Mouse (Mus musculus) heart, embryonic 10.5 days (tissue): ENCODE measurements around the gene Mllt6. TPM values are rescaled to one million over a fixed set of nuclear protein-coding genes. Genes with fewer than 3 reads are reported as not detected.

Experiments
- DNase-seq: peaks from one replicate; pipeline ENCODE4 v3.0.0-alpha.2; 2017; ENCODE audit warnings: low spot score
- H3K27ac ChIP-seq: fragments of 300-500 bp; sonication (generic); 2 replicates; pipeline ENCODE4 v1.5.1; 2016; ENCODE audit warnings: mild to moderate bottlenecking
- H3K27me3 ChIP-seq: fragments of 300-500 bp; sonication (generic); 2 replicates; pipeline ENCODE4 v1.6.1; 2016; ENCODE audit warnings: mild to moderate bottlenecking; ENCODE audit not compliant: poor library complexity, insufficient read depth, severe bottlenecking
- H3K36me3 ChIP-seq: fragments of 300-500 bp; sonication (generic); 2 replicates; pipeline ENCODE4 v1.6.1; 2016; ENCODE audit warnings: mild to moderate bottlenecking, moderate library complexity
- H3K4me1 ChIP-seq: fragments of 300-500 bp; sonication (generic); 2 replicates; pipeline ENCODE4 v1.6.1; 2016; ENCODE audit warnings: mild to moderate bottlenecking
- H3K4me3 ChIP-seq: fragments of 300-500 bp; sonication (generic); 2 replicates; pipeline ENCODE4 v1.5.1; 2016; ENCODE audit warnings: mild to moderate bottlenecking, moderate library complexity
- H3K9me3 ChIP-seq: fragments of 300-500 bp; sonication (generic); 2 replicates; pipeline ENCODE4 v1.6.1; 2016; ENCODE audit warnings: mild to moderate bottlenecking, moderate library complexity
- WGBS: fragments of 180-500 bp; shearing (Covaris S2); methylation state at CpG from one replicate; pipeline ENCODE4 v1.1.7; 2016; 5-methylcytosine and 5-hydroxymethylcytosine counted together
- polyA plus RNA-seq: library from polyadenylated mRNA; unstranded; fragments of >200 nt; fragmentation: Nextera tagmentation; extraction: Ambion mirVana; gene quantifications from 2 replicates; pipeline ENCODE4 v1.2.1, GENCODE M21; 2016

Gene Mllt6
- polyA plus RNA-seq, 1 experiment from 2014 or later, result 2.2 TPM

GRCm38 (mm10) chr11:97677842-97678241, 14.6 kb downstream of the Mllt6 start:
- Histone ChIP-seq H3K4me1 (peaks cover 39% of the 10 kb centered on the region), H3K9me3 (no peaks in the 10 kb centered on the region), H3K27ac (0 out of 2 replicates have a peak overlapping the region, but pooled peaks have one; percentile 22), H3K36me3 (peaks cover 94% of the 10 kb centered on the region), H3K4me3 (no peak overlapping the region), H3K27me3 (no peaks in the 10 kb centered on the region)
- WGBS, result 63% methylated on average over 8 of the region's 8 CpGs
- DNase-seq, result no peak

- 79% methylated on average over 13 of the region's 15 CpGs for WGBS
- no peaks in the 10 kb centered on the region for H3K9me3 ChIP-seq
- no peak for DNase-seq
- no peak overlapping the region for H3K4me3 ChIP-seq
- no peaks in the 10 kb centered on the region for H3K27me3 ChIP-seq
- H3K4me1 ChIP-seq, result peaks cover 40% of the 10 kb centered on the region
- H3K27ac ChIP-seq, result peak overlapping the region; percentile 22; the same call in 1 of the 2 replicates
- H3K36me3 ChIP-seq, result peaks cover 90% of the 10 kb centered on the region
Measured at GRCm38 (mm10) chr11:97678301-97678700, 15.1 kb downstream of the Mllt6 start.

- Histone ChIP-seq H3K4me1 (peaks cover 61% of the 10 kb centered on the region), H3K4me3 (no peak overlapping the region), H3K27me3 (no peaks in the 10 kb centered on the region), H3K27ac (no peak overlapping the region; the same call in 1 of the 2 replicates), H3K9me3 (no peaks in the 10 kb centered on the region), H3K36me3 (peaks cover 77% of the 10 kb centered on the region)
- DNase-seq, result no peak
- 90% methylated on average over 12 of the region's 12 CpGs for WGBS
Measured at GRCm38 (mm10) chr11:97680430-97680829, 17.2 kb downstream of the Mllt6 start.

GRCm38 (mm10) chr11:97682504-97683055, 19.4 kb downstream of the Mllt6 start:
- peaks cover 57% of the 10 kb centered on the region for H3K36me3 ChIP-seq
- H3K27ac ChIP-seq, result no peak overlapping the region
- H3K9me3 ChIP-seq, result no peaks in the 10 kb centered on the region
- H3K4me3 ChIP-seq, result no peak overlapping the region
- peaks cover 62% of the 10 kb centered on the region for H3K4me1 ChIP-seq
- no peak for DNase-seq
- WGBS, result 69% methylated on average over 6 of the region's 6 CpGs
- no peaks in the 10 kb centered on the region for H3K27me3 ChIP-seq

GRCm38 (mm10) chr11:97684063-97684680, 21.0 kb downstream of the Mllt6 start:
- peaks cover 54% of the 10 kb centered on the region for H3K36me3 ChIP-seq
- H3K4me3 ChIP-seq, result no peak overlapping the region
- DNase-seq, result no peak
- H3K4me1 ChIP-seq, result peaks cover 48% of the 10 kb centered on the region
- no peaks in the 10 kb centered on the region for H3K9me3 ChIP-seq
- no peaks in the 10 kb centered on the region for H3K27me3 ChIP-seq
- 82% methylated on average over 6 of the region's 6 CpGs for WGBS
- peak overlapping the region; percentile 66; the same call in 1 of the 2 replicates for H3K27ac ChIP-seq

GRCm38 (mm10) chr11:97684766-97685165, 21.6 kb downstream of the Mllt6 start:
- Histone ChIP-seq H3K36me3 (peaks cover 54% of the 10 kb centered on the region), H3K4me3 (peak overlapping the region; percentile 59; the same call in 1 of the 2 replicates), H3K27ac (peak overlapping the region; percentile 66)

GRCm38 (mm10) chr11:97685613-97686321, 22.6 kb downstream of the Mllt6 start, which contains the start of gene Cisd3:
TSS of gene Cisd3 (plus strand) at chr11:97685826.
- Histone ChIP-seq H3K36me3 (peaks cover 54% of the 10 kb centered on the region), H3K9me3 (no peaks in the 10 kb centered on the region), H3K4me1 (peaks cover 44% of the 10 kb centered on the region), H3K4me3 (peak within 1 kb of the TSS; percentile 59), H3K27me3 (no peaks in the 10 kb centered on the region), H3K27ac (peak within 1 kb of the TSS; percentile 78)
- WGBS, result under 1% methylated on average over 43 of the region's 43 CpGs
- DNase-seq, result peak; percentile 97

More at GRCm38 (mm10) chr11:97684766-97685165, 21.6 kb downstream of the Mllt6 start:
- H3K27me3 ChIP-seq, result no peaks in the 10 kb centered on the region
- no peaks in the 10 kb centered on the region for H3K9me3 ChIP-seq
- H3K4me1 ChIP-seq, result peaks cover 48% of the 10 kb centered on the region
- no peak for DNase-seq
- WGBS, result 41% methylated on average over 7 of the region's 7 CpGs

- Histone ChIP-seq H3K36me3 (peaks cover 56% of the 10 kb centered on the region), H3K27ac (peak overlapping the region; percentile 78), H3K4me3 (peak overlapping the region; percentile 59)
Measured at GRCm38 (mm10) chr11:97686322-97686908, 23.2 kb downstream of the Mllt6 start.

GRCm38 (mm10) chr11:97687061-97687460, 23.8 kb downstream of the Mllt6 start:
- H3K4me3 ChIP-seq, result peak overlapping the region; percentile 59; the same call in 1 of the 2 replicates
- no peak overlapping the region for H3K27ac ChIP-seq
- 89% methylated on average over 3 of the region's 3 CpGs for WGBS
- H3K9me3 ChIP-seq, result no peaks in the 10 kb centered on the region
- peaks cover 56% of the 10 kb centered on the region for H3K36me3 ChIP-seq
- H3K27me3 ChIP-seq, result no peaks in the 10 kb centered on the region
- H3K4me1 ChIP-seq, result peaks cover 40% of the 10 kb centered on the region
- no peak for DNase-seq

More at GRCm38 (mm10) chr11:97686322-97686908, 23.2 kb downstream of the Mllt6 start:
- no peaks in the 10 kb centered on the region for H3K27me3 ChIP-seq
- WGBS, result 66% methylated on average over 11 of the region's 11 CpGs
- H3K4me1 ChIP-seq, result peaks cover 43% of the 10 kb centered on the region
- H3K9me3 ChIP-seq, result no peaks in the 10 kb centered on the region
- no peak for DNase-seq

- 33% methylated on average over 10 of the region's 10 CpGs for WGBS
- Histone ChIP-seq H3K36me3 (peaks cover 55% of the 10 kb centered on the region), H3K4me1 (peaks cover 31% of the 10 kb centered on the region), H3K27me3 (no peaks in the 10 kb centered on the region), H3K27ac (no peak overlapping the region), H3K9me3 (no peaks in the 10 kb centered on the region), H3K4me3 (no peak overlapping the region)
- no peak for DNase-seq
Measured at GRCm38 (mm10) chr11:97689861-97690260, 26.6 kb downstream of the Mllt6 start.

GRCm38 (mm10) chr11:97694435-97694834, 31.2 kb downstream of the Mllt6 start:
- Histone ChIP-seq H3K36me3 (peaks cover 46% of the 10 kb centered on the region), H3K27ac (no peak overlapping the region), H3K4me1 (peaks cover 46% of the 10 kb centered on the region), H3K27me3 (no peaks in the 10 kb centered on the region), H3K4me3 (no peak overlapping the region), H3K9me3 (no peaks in the 10 kb centered on the region)
- DNase-seq, result no peak
- WGBS, result 93% methylated on average over 4 of the region's 4 CpGs

- H3K27ac ChIP-seq, result no peak overlapping the region
- 0 out of 2 replicates have a peak overlapping the region, but pooled peaks have one; percentile 3 for H3K4me3 ChIP-seq
- H3K4me1 ChIP-seq, result peaks cover 43% of the 10 kb centered on the region
- WGBS, result 75% methylated on average over 17 of the region's 17 CpGs
- no peaks in the 10 kb centered on the region for H3K9me3 ChIP-seq
- H3K27me3 ChIP-seq, result no peaks in the 10 kb centered on the region
- DNase-seq, result no peak
- H3K36me3 ChIP-seq, result peaks cover 41% of the 10 kb centered on the region
Measured at GRCm38 (mm10) chr11:97694921-97695711, 31.9 kb downstream of the Mllt6 start.
